Mouse (Mus musculus) lung, postnatal 0 days (tissue): ENCODE data around the gene Mpc1.

Experiments used
- CTCF ChIP-seq: IDR thresholded peaks from 2 replicates; pipeline ENCODE4 v1.5.1; 2016; ENCODE audit warnings: antibody characterized with exemption, mild to moderate bottlenecking
- EP300 ChIP-seq: IDR thresholded peaks from 2 replicates; pipeline ENCODE4 v1.6.1; 2016; ENCODE audit warnings: antibody characterized with exemption, mild to moderate bottlenecking, control low read depth

DNA sequence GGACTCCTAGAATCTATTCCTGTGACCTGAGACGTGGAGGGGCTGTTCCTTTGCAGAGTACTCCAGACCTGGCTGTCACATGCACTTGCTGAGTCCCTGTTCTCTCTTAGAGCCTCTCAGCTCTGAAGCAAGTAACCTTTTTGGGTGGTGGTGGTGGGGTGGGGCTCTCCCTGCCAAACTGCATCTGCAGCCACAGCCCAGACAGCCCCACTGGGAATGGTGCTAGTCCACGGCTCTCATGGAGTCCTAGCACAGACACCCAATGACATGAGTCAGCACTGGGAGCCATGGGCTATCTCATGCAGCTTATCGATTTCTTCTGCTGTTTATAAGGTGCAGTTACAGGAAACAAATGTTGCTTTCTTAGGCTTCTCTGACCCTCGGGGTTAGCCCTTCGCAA lies 15.0 kb downstream of the Mpc1 start:
- TF ChIP-seq CTCF (no peak), EP300 (no peak)
